Mouse (Mus musculus) embryo, embryonic 10.5 days (tissue): ENCODE measurements at regions not wholly inside any gene's neighbourhood (a gene's known extent, or its start where the extent isn't known, plus 50 kb on each side); places are given as distances from the start of the nearest gene placed in this dataset.

Experiments
- DNase-seq: peaks from one replicate; pipeline ENCODE4 v3.0.0-alpha.2; 2015; ENCODE audit warnings: low spot score

GRCm38 (mm10) chr15:96944741-96945140, 111.0 kb downstream of the Slc38a4 start:
- DNase-seq, result no peak

GRCm38 (mm10) chr15:96942651-96943050, 113.1 kb downstream of the Slc38a4 start:
- peak; percentile 18 for DNase-seq

- no peak for DNase-seq
Observed at GRCm38 (mm10) chr15:96938406-96938805, 117.3 kb downstream of the Slc38a4 start.

GRCm38 (mm10) chr15:96937623-96938022, 118.1 kb downstream of the Slc38a4 start:
- no peak for DNase-seq

GRCm38 (mm10) chr15:96936705-96937346, 118.9 kb downstream of the Slc38a4 start:
- DNase-seq, result peak; percentile 97

- no peak for DNase-seq
Observed at GRCm38 (mm10) chr15:96936216-96936615, 119.5 kb downstream of the Slc38a4 start.

GRCm38 (mm10) chr15:96933451-96933850, 122.3 kb downstream of the Slc38a4 start:
- DNase-seq, result no peak

- DNase-seq, result no peak
Observed at GRCm38 (mm10) chr15:96930531-96930930, 125.2 kb downstream of the Slc38a4 start.

- no peak for DNase-seq
Observed at GRCm38 (mm10) chr15:96929788-96930187, 126.0 kb downstream of the Slc38a4 start.

- no peak for DNase-seq
Observed at GRCm38 (mm10) chr15:96928692-96929091, 127.1 kb downstream of the Slc38a4 start.

- DNase-seq, result no peak
Observed at GRCm38 (mm10) chr15:96927674-96928073, 128.1 kb downstream of the Slc38a4 start.

- no peak for DNase-seq
Observed at GRCm38 (mm10) chr15:96926660-96927059, 129.1 kb downstream of the Slc38a4 start.

- DNase-seq, result no peak
Observed at GRCm38 (mm10) chr15:96916586-96916985, 139.2 kb downstream of the Slc38a4 start.

GRCm38 (mm10) chr15:96915544-96915943, 140.2 kb downstream of the Slc38a4 start:
- no peak for DNase-seq

- no peak for DNase-seq
Observed at GRCm38 (mm10) chr15:96914988-96915387, 140.8 kb downstream of the Slc38a4 start.

- no peak for DNase-seq
Observed at GRCm38 (mm10) chr15:96905520-96905919, 150.2 kb downstream of the Slc38a4 start.

- DNase-seq, result no peak
Observed at GRCm38 (mm10) chr15:96903461-96903860, 152.3 kb downstream of the Slc38a4 start.

GRCm38 (mm10) chr15:96902781-96903180, 153.0 kb downstream of the Slc38a4 start:
- DNase-seq, result no peak

GRCm38 (mm10) chr15:96901616-96902015, 154.1 kb downstream of the Slc38a4 start:
- no peak for DNase-seq

- DNase-seq, result no peak
Observed at GRCm38 (mm10) chr15:96898285-96898684, 157.5 kb downstream of the Slc38a4 start.

- no peak for DNase-seq
Observed at GRCm38 (mm10) chr15:96884901-96885300, 170.9 kb downstream of the Slc38a4 start.

- DNase-seq, result no peak
Observed at GRCm38 (mm10) chr15:96883754-96884153, 172.0 kb downstream of the Slc38a4 start.

- DNase-seq, result no peak
Observed at GRCm38 (mm10) chr15:96882211-96882610, 173.5 kb downstream of the Slc38a4 start.

GRCm38 (mm10) chr15:96881519-96882170, 174.1 kb downstream of the Slc38a4 start:
- no peak for DNase-seq
